ENCODE assay signal across 33 mouse cellular contexts in the genomic region with DNA sequence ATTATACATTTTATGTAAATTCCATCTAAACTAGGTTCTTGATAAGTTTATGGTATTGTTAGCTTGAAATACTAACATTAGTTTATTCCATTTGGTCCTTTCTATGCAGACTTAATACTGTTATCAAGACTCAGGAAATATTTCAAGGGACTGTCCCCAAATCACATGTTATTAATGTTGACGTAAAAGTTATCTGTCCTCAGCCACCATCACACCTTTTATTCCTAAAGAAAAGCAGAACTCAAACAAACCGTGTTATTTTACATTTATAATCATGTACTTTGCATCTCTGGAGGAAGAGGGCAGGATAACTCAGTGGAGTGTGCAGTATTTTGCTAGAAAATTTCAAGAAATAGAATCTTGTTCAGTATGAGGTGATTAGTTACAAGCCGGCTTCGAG. TPM values are rescaled to one million over a fixed set of nuclear protein-coding genes. Genes with fewer than 3 reads are reported as not detected.
"Had no signal": no experiment of that assay in that cellular context is flagged by ENCODE, and none has a peak within 500 bp of the region (broad histone marks: within the 10 kb centered on the region; RNA-seq: fewer than 3 reads in every experiment).

No protein-coding gene starts in this region.

- H3K4me1 ChIP-seq: heart, embryonic 10.5 days; heart, embryonic 12.5 days; heart, embryonic 13.5 days; heart, embryonic 15.5 days; hindbrain, embryonic 10.5 days; hindbrain, embryonic 12.5 days; hindbrain, embryonic 13.5 days; hindbrain, embryonic 15.5 days; intestine, embryonic 15.5 days; kidney, embryonic 15.5 days had no signal

- H3K9me3 ChIP-seq: heart, embryonic 10.5 days; heart, embryonic 12.5 days; heart, embryonic 13.5 days; heart, embryonic 15.5 days; hindbrain, embryonic 10.5 days; hindbrain, embryonic 12.5 days; hindbrain, embryonic 13.5 days; hindbrain, embryonic 15.5 days; intestine, embryonic 15.5 days; kidney, embryonic 15.5 days had no signal

- H3K9ac ChIP-seq: heart, embryonic 12.5 days; heart, embryonic 13.5 days; heart, embryonic 15.5 days; hindbrain, embryonic 12.5 days; hindbrain, embryonic 13.5 days; hindbrain, embryonic 14.5 days; hindbrain, embryonic 15.5 days; intestine, embryonic 15.5 days; kidney, embryonic 15.5 days had no signal

- H3K4me3 ChIP-seq: heart, embryonic 10.5 days; heart, embryonic 12.5 days; heart, embryonic 13.5 days; heart, embryonic 15.5 days; hindbrain, embryonic 10.5 days; hindbrain, embryonic 12.5 days; hindbrain, embryonic 13.5 days; hindbrain, embryonic 15.5 days; intestine, embryonic 15.5 days; kidney, embryonic 15.5 days; layer of hippocampus, adult 2 months; left cerebral cortex, adult 2 months had no signal

- H3K27me3 ChIP-seq: heart, embryonic 12.5 days; heart, embryonic 13.5 days; heart, embryonic 15.5 days; hindbrain, embryonic 12.5 days; hindbrain, embryonic 13.5 days; hindbrain, embryonic 15.5 days; intestine, embryonic 15.5 days; kidney, embryonic 15.5 days had no signal

- DNase-seq: heart, postnatal 10 days; heart, postnatal 14 days; heart, postnatal 36 days; heart, postnatal 4 days; kidney, adult 11 months; kidney, adult 18-20 months; kidney, adult 2 months; kidney, adult 8-10 months; kidney, adult 9 months; kidney, postnatal 10 days; kidney, postnatal 14 days; kidney, postnatal 25 days; kidney, postnatal 36 days; kidney, postnatal 4 days; layer of hippocampus, adult 9-11 months; layer of hippocampus, postnatal 36 days had no signal

- H3K27ac ChIP-seq: heart, embryonic 10.5 days; heart, embryonic 13.5 days; hindbrain, embryonic 10.5 days; hindbrain, embryonic 12.5 days; hindbrain, embryonic 13.5 days; hindbrain, embryonic 14.5 days; hindbrain, embryonic 15.5 days; hindbrain, postnatal 0 days; intestine, embryonic 15.5 days; kidney, embryonic 15.5 days; kidney, postnatal 0 days; layer of hippocampus, adult 2 months; left cerebral cortex, adult 2 months had no signal

RNA-seq across cellular contexts. Expression of a gene that starts 12.0 kb away (rescaled TPM):
- total RNA-seq: hematopoietic stem cell, adult 5-6 weeks had no signal
- polyA plus RNA-seq: inflammation-experienced regulatory T-cells, adult 6 months had no signal
